Mouse (Mus musculus): ENCODE data around the gene Cox7a1.
"Not testable (repeated sequence)": the region's sequence is repeated elsewhere in the genome, so short reads cannot be mapped to it uniquely, and the experiment has no call there.

Cox7a1 gene

GRCm38 (mm10) chr7:30183879-30184289, at the start of gene Cox7a1:
Cox7a1 (plus strand) TSS chr7:30184144.
- DNase-seq: peak; percentile 70 to 75

- DNase-seq: peak in 1 of 2 experiments; percentile 18
Measured at GRCm38 (mm10) chr7:30136826-30137225, 47.1 kb upstream of the Cox7a1 start.

GRCm38 (mm10) chr7:30143170-30143554, 40.8 kb upstream of the Cox7a1 start:
- DNase-seq: no peak

- DNase-seq: peak; percentile 55 to 58
Measured at GRCm38 (mm10) chr7:30143555-30144209, 40.3 kb upstream of the Cox7a1 start.

- DNase-seq: no peak
Measured at GRCm38 (mm10) chr7:30147011-30147410, 36.9 kb upstream of the Cox7a1 start.

GRCm38 (mm10) chr7:30154040-30154439, 29.9 kb upstream of the Cox7a1 start:
- no peak for DNase-seq

- DNase-seq: no peak
Measured at GRCm38 (mm10) chr7:30155507-30155906, 28.4 kb upstream of the Cox7a1 start.

GRCm38 (mm10) chr7:30163113-30163512, 20.8 kb upstream of the Cox7a1 start:
- no peak for DNase-seq

- no peak for DNase-seq
Measured at GRCm38 (mm10) chr7:30164745-30165144, 19.2 kb upstream of the Cox7a1 start.

GRCm38 (mm10) chr7:30168914-30169582, 14.9 kb upstream of the Cox7a1 start:
- DNase-seq: no peak

- peak; percentile 92 to 99 for DNase-seq
Measured at GRCm38 (mm10) chr7:30169583-30170282, 14.2 kb upstream of the Cox7a1 start, which contains the start of gene Zfp146. Zfp146 (minus strand) TSS chr7:30169750.

- no peak for DNase-seq
Measured at GRCm38 (mm10) chr7:30170283-30170951, 13.5 kb upstream of the Cox7a1 start.

GRCm38 (mm10) chr7:30176474-30176873, 7.5 kb upstream of the Cox7a1 start:
- no peak for DNase-seq

- no peak for DNase-seq
Measured at GRCm38 (mm10) chr7:30178256-30178655, 5.7 kb upstream of the Cox7a1 start.

GRCm38 (mm10) chr7:30181308-30181707, 2.6 kb upstream of the Cox7a1 start:
- DNase-seq: peak; percentile 81 to 82

- DNase-seq: peak in 1 of 2 experiments; percentile 42
Measured at GRCm38 (mm10) chr7:30181929-30182328, 2.0 kb upstream of the Cox7a1 start.

GRCm38 (mm10) chr7:30183189-30183588, 755 bp upstream of the Cox7a1 start:
- DNase-seq: not testable (repeated sequence)

- DNase-seq: no peak
Measured at GRCm38 (mm10) chr7:30184641-30185348, 851 bp downstream of the Cox7a1 start.

- peak; percentile 42 to 49 for DNase-seq
Measured at GRCm38 (mm10) chr7:30188344-30189115, 4.6 kb downstream of the Cox7a1 start.

- DNase-seq: no peak
Measured at GRCm38 (mm10) chr7:30189116-30189491, 5.2 kb downstream of the Cox7a1 start.

- DNase-seq: no peak
Measured at GRCm38 (mm10) chr7:30192088-30192487, 8.1 kb downstream of the Cox7a1 start.

GRCm38 (mm10) chr7:30193013-30193412, 9.1 kb downstream of the Cox7a1 start:
- no peak for DNase-seq

Data from cerebellum, adult 18-20 months (tissue).